Mouse (Mus musculus): ENCODE measurements at regions not wholly inside any gene's neighbourhood (a gene's known extent, or its start where the extent isn't known, plus 50 kb on each side); places are given as distances from the start of the nearest gene placed in this dataset.

DNA sequence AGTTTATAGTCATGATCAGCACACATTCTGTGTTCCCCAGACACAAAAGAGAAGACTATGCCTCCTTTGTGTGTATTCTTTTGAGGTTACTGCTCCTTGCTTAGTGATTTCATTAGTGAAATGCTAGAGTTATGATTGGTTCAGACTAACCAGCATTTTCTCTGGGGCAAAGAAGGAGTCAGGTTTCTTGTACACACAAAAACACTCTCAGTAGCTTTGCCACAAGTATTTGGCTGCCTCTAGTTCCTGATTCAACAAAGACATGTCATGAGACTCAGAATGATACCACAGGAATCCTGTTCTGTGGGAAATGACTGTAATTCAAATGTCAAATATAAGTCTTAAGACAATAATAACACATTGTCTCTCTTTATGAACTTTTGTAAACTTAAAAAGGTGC is 86.9 kb downstream of the Alx1 start:
- DNase-seq = no peak

DNA sequence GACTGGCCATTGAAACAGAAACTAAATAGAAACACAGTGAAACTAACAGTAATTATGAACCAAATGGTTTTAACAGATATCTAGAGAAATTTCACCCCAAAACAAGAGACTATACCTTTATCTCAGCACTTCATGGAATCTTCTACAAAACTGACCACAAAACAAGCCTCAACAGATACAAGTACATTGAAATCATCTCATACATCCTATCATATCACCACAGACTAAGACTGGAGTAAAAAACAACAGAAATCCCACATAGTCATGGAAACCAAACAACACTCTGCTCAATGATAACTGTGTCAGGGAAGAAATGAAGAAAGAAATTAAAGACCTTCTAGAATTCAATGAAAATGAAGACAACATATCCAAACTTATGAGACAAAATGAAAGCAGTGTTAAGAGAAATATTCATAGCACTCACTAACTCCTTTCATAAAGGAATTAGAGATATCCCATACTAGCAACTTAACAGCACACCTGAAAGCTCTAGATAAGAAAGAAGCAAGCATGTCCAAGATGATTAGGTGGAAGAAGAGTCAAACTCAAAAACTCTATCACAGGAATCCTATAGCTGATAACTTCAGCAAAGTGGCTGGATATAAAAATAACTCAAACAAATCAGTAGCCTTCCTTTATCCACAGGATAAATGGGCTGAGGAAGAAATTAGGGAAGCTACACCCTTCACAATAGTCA is 89.0 kb downstream of the Alx1 start:
- DNase-seq = no peak

DNA sequence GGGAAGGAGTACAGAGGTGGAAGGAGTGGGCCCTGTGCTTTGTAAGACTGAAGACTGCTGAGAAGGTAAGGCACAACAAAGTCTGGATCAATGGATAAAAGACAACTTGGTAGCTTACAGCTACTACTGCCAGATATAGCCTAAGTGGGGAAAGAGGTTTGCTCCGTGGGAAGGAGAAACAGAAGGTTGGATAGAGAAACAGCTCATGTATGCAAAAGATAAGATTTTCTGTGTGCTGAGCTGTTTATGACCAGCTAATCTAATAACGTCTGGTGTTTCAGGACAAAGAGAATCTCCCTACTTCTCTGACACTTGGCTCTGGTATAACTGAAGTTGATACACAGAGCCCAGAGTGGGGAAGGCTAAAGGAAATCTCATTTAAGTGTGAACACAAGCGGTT is 98.6 kb downstream of the Alx1 start:
- DNase-seq = no peak

DNA sequence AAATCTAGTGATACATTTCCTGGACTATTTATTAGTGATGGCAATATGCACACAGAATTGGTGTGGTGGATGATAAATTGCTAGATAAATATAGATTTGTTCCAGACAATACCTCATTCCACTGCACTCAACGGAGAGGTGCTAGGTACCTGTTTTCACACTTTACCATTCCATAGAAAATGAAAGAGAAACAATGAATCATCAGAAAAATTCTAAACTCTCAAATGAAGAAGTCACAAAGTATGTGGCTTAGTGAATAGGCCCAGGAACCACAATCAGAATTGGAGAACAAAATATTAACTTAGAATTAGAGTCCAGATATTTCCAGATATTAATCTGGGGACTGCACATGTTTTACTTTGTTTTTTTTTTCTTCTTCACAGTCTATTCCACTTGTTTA is 101.4 kb downstream of the Alx1 start:
- no peak for DNase-seq

DNA sequence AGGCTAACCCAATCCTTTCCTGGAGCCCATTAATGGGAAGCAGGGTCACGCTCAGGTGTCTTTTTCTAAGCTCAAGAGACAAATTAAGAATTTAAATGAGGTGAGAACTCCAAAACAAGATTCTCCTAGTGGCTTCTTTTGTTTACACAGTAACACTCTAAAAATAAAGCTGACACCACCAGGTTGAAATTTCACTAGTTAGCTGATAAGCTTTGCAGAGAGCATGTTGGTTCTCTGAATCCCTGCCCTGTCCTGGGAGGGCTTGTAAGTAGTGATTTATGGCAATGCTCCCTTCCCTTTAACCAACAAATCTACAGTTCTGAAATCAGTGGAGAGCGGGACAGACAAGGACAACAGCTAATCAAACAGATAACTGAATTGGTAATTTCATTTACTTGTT is 132.6 kb downstream of the Alx1 start:
- no peak for DNase-seq

DNA sequence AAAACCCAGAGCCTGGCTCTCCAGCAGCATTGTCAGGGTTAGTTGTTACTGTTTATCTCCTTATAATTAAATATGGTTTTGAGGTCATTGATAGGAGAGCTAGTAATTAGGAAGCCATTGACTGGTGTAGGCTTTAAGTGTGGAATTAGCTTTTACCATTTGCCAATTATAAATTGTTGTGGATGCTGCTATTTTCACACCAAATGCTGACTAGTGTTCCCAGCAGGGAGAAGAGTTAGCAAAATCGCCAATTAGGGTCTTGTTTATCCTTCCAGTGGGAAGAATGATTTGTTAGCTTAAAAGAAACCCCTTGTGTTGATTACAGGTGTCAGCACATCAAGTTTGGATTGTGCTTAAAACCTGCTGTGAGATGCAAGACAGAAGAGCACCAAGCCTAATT is 134.1 kb downstream of the Alx1 start:
- no peak for DNase-seq

DNA sequence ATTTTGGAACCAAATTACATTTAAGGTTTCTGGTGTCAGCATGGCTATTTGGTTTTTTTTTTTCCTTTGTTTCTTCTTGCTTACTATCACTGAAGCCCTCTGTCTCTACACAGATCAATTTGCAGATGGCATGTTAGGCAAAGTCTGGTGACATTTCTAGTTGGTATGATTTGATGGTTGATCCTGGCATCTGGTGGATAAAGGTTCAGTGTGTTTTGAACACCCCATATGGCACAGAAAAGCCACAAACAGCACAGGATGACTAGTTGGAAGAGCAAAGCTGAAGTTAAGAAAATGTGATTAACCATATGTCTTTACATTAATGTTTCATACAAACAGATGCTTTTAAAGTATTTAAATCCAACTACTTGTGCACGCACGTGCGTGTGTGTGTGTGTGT is 137.6 kb downstream of the Alx1 start:
- no peak for DNase-seq

DNA sequence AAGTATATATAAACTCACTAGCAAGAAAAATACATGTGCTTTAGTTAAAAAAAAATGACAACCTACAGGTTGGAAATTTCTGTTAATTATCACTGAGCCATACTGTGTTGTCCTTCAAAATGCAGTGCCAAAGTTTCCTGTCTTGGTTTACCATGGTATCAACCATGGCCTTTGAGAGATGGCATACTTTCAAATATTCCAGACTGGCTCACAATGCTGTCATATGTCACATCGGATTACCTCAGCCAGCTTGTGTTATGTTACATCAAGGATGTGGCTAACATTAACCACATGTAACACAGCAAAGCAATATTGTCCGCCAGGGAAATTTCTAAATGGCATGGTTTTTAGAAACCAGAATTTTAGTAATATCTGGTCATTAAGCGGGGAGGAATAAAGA is 140.3 kb downstream of the Alx1 start:
- no peak for DNase-seq

DNA sequence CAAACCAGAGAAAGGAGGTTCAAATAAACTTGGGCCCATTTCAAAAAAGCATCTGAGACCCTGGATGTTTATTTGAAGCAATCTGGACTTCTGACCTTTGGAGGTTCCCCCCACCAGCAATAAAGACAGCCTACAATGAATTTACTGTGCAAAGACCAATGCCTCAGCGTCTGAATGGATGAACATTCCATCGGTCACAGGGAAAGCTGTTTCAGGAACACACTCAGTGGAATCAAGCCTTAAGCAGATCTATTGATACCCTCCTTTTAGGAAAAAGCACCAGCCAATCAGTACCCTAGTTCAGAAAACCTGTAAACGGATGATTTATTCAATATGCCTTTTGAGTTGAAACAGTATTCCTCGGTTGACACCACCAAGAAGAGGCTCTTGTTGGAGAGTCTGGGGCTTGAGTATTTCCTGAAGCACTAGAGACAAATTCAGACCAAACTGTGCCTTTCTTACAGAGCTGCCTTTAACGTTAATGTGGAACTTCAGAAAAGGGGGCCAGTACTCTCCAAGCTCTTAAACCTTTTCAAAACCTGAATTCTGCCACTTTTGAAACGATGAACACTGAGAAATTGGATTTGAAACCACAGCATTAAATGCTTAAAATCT is 148.1 kb downstream of the Alx1 start:
- DNase-seq = no peak

DNA sequence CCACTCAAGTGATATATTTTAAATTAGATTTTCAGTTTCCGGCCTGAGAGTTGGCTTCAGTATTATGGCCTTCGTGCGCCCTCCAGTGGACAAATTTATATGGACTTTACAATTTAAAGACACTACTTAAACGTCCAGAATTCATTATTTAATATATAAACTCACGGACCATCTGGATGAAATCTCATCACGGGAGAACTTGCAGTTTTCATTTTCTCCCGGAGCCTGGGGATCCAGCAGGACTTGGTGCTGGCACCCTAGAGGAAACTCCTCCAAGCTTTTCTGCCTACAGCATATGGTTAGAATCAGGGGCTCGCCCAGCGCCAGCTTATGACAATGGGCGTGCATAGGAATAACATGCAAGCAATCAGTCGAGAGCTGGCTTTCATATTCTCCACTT is 152.0 kb downstream of the Alx1 start:
- peak; percentile 15 for DNase-seq

DNA sequence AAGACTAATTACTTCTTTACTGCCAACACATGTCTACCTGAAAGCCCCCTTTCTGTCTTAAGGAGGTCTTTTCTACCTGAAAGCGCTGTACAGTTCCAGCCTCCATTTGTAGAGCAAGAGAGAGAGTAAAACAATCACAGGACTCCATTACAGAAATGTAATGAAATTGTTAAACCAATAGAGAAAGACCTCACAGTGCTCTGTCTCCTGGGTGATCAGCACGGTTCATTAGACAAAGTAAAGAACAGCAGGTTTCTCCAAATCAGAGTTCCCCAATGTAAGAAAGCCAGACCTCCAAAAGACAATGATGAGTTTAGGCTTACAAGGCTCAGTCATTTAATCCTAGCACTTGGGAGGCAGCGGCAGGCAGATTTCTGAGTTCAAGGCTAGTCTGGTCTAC is 153.1 kb downstream of the Alx1 start:
- DNase-seq = no peak

DNA sequence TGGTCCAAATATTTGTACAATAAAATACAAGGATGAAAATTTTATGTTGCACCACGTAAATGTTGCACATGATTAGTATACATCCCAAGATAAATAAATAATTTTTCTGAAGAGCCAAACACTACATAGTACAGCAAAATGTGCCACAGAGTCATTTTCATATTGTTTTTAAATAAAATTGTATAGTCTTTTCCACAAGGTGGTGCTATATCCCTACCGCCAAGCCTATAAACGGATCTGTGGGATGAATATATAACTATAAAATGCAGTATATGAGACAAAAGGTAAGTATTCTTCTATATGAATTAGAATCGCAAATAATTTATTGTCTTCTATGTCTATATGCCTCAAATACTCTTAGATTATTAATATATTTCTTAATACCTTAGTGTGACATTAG is 163.1 kb downstream of the Alx1 start:
- no peak for DNase-seq

DNA sequence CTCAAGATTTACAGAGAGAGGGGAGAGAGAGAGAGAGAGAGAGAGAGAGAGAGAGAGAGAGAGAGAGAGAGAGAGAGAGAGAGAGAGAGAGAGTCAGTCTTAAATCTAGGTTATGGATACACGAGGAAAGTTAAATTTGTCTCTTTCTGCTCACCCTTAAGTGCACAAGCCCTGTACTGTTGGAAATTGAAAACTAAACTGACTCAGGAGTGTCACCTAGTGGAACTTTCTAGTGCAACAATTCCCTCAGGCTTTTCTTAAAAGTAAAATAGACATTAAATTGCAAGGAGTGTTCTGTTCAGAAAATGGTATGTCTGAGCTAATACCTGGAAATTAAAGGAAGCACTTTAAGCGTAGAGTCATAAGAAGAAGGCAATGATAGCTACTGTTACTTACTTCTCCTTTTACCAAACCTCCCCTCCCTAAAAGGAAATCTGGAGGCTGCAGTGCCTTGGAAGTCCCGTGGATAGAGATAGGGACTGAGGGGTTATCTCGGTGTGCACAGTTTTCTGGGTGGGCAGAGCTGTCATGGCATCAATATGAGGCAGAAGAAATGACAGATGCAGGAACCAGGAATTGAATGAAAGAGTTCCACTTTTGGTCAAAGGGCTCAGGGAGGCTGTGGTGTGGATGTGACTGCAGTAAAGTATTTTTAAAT is 193.3 kb downstream of the Alx1 start:
- DNase-seq = no peak

DNA sequence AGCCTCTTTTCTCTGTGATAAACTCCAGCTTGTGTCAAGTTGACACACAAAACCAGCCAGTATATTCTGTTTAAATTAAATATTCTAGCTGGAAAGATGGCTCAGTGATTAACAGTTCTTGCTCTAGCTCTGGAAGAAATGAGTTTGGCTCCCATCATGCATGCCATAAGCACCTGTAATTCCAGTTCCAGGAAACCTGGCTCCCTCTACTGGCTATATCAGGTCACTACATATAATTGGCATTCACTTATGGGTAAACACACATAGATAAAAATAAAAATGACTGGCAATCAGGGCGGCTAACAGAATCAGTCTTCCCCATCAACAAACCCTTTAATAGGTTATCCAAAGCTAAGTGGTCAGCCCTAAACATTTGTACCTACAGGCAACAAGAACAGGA is 194.2 kb downstream of the Alx1 start:
- DNase-seq = no peak

DNA sequence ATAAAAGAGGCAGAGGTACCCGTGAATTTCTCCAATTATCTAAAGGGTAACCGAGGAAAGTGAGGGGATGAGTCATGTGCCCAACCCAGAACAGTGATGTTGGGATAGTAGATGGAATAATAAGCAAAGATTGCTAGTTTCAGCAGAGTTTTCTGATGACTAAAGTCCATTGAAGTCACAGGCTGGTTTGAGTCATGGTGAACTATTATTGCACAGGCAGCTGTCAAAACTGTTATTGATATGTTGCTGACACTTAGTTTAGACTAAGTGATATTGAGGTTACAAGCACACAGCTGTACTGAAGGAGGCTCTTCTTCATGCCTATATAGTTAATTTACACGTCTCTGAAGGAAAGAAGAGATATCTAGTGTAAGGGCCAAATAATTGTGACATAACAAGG is 200.4 kb downstream of the Alx1 start:
- DNase-seq = no peak

DNA sequence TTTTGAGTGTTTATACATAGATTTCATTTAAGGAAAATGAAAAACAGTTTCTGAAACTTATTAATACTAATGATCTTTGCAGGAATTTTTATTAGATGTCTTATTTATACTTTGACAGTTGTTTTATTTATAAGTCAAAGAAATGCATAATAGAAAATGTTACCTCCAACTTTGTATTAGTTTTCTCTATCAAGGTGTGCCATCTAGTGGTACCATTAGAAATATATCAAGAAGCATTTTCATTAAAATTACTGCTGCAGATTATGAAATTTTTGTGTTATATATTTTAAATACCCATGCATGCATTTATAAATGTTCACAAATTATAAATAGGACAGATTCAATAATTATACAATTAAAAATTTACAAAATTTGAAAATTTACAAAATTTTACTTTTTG is 206.6 kb downstream of the Alx1 start:
- no peak for DNase-seq

DNA sequence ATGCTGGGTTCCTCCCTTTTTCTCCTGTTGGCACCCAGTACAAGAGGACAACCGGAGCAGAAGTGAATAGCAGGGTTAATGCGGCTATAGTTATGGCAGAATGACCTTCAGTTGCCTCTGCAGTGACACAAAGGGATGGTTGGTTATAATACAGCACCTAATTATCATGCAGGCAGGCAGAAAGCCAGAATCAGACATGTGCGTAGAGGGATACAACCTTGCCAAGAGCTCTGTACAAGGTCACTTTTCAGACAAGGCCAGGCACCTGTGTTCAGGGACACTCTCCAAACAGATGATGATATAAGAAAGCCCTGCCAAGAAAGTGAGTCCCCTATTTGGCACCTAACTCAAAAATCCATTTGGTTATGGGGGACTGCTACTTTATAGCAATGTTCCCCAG is 228.6 kb downstream of the Alx1 start:
- no peak for DNase-seq

DNA sequence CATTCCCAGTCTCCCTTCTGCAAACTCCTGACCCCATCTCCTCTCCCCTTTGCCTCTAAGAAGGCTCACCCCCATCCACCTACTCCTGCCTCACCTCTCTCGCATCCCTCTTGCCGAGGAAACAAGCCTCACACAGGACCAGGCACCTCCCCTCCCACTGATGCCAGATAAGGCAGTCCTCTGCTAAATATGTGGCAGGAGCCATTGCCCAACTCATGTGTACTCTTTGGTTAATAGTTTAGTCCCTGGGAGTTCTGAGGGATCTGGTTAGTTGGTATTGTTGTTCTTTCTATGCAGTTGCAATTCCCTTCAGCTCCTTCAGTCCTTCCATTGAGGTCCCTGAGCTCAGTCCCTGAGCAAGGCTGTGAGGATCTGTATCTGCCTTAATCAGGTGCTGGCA is 250.8 kb downstream of the Alx1 start:
- DNase-seq = no peak

DNA sequence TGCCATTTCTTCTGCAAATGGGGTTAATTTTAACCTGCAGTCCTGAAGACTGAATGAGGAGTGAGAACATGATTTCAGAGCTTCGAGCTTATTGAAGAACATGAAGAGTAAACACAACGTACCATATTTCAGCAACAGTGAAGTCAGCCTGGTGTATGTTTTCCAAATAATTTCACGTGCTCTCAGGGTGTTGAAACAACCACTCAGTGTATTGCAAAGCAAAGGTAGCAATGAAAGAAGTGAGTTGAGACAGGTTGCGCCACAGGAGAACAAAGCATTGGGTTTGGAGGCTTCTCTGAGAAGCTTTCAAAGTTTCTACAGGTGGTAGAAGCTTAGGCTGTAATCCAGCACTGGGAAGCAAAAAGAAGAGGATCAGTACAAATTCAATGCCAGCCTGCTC is 251.7 kb downstream of the Rassf9 start:
- no peak for DNase-seq

DNA sequence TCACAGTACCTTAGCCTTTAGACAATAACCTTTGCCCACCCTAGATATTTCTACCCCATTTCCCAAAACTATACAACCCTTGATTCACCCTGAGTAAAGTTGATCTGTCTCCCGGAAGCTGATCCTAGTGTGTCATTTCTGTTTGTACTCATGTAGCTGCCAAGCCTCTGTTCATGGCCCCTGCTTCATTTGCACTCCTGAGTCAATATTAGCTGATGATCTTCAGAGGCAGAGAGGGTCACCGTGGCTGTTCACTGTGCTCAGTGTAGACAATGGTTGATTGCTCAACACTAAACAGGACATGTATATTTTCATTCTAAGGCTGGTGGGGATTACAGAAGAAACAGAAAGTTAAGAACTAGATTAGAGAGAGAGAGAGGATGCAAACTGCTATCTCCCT is 250.4 kb downstream of the Rassf9 start:
- DNase-seq = no peak

DNA sequence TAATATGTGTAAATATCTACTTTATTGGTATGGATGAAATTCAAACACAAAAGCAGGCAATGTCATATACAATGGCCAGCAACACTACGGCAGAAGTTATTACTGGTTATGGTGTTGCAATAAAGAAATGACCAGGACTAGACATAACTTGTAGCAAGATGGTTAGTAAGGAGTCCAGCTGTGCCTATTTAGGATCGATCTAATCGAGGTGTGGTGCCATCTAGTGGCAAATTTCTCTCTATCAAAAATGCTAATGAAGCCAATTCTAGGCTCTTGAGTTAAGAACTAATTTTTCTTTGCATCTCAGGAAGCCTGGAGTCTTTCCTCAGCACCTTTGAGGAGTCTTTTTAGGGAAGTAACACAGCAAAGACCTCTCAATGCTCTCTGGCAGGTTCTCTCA is 223.2 kb downstream of the Rassf9 start:
- DNase-seq = peak; percentile 9

DNA sequence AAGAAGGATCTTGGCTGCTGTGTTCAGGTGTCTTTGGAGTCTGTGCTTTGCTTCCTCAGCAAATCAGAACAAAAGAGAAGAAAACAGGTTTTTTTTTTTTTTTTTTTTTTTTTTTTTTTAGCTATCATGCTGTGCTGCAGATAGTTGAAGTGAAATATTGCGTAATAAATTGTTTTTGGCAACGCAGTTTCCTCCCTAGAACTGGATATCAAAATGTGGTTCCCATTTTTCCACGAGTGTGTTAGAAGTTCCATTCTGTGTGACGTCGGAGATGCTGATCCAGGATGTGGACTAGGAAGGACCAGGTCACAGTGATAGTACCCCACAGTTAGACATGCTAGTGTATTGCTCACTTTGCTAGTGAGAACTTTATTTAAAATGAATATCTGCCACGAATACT is 220.4 kb downstream of the Rassf9 start:
- DNase-seq = no peak

DNA sequence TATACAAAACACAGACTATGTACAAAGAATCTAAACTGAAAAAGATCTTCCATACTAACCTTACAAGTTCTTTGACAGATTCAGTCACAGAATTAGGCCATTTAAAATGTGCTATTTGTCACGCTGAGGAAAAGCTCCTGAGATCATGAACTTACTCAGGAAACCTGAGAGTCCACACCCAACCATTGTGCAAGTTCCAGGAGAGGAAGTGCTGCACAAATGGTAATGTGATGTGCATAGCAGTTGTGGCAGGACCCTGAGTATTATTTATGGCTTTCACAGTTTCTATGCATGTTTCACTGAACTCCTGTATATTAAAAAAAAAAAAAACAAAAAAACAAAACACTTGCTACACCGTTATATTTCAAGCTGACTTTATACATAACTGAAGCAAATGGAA is 200.2 kb downstream of the Rassf9 start:
- DNase-seq = no peak

DNA sequence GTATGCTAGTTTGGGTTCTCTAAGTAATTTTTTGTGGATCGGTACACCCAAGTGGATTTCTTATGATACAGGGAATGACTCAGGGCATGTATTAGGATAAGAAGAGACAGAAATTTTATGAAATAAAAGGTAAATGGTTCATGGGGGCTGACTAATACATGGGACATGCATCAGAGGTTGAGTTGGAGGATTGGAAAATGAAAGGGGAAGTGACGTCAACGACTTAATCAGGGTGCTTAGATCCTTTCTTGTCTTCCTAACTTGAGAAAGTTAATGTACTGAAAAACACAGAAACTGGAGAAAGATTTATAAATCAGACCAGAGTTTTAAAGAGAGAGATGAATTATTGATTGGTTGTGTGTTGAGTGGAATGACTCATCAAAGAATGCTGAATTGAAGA is 193.8 kb downstream of the Rassf9 start:
- no peak for DNase-seq

DNA sequence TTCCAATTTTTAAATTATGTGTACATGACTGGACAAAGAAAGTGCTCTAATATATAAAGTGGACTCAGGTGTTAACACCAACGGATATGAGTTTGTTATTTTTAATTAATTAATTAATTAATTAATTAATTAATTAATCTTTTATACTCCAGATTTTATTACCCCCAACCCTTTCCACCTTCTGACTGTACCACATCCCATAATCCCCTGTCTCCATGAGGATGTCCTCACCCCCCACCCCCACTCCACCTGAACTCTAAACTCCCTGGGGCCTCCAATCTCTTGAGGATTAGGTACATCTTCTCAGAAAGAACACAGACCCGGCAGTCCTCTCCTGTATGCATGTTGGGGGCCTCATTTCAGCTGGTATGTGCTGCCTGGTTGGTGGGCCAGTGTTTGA is 182.8 kb downstream of the Rassf9 start:
- no peak for DNase-seq
